Mouse (Mus musculus) midbrain, embryonic 11.5 days (tissue): Measurements from ENCODE around the gene Kpna6. TPM values are rescaled to one million over a fixed set of nuclear protein-coding genes. Genes with fewer than 3 reads are reported as not detected.
A peak's percentile ranks its signal among the peaks of the same experiment; 100 is the strongest.

ENCODE experiments used
- ATAC-seq: fragments of 200-750 bp; cut with Nextera tagmentation; 2 replicates; pipeline ENCODE4 v1.8.0; 2017; ENCODE audit warnings: moderate TSS enrichment, moderate library complexity; ENCODE audit not compliant: low FRiP score
- DNase-seq: peaks from one replicate; pipeline ENCODE4 v3.0.0; 2015; ENCODE audit warnings: low spot score; ENCODE audit errors: missing footprints
- H3K27ac ChIP-seq: fragments of 300-500 bp; sonication (generic); 2 replicates; pipeline ENCODE4 v1.5.1; 2014; ENCODE audit warnings: low read depth, low read length
- H3K27me3 ChIP-seq: fragments of 300-500 bp; sonication (generic); 2 replicates; pipeline ENCODE4 v1.6.1; 2014; ENCODE audit warnings: mild to moderate bottlenecking, low read length, moderate library complexity, mixed read lengths; ENCODE audit not compliant: control insufficient read depth, insufficient read depth
- H3K36me3 ChIP-seq: fragments of 300-500 bp; sonication (generic); 2 replicates; pipeline ENCODE4 v1.6.1; 2014; ENCODE audit warnings: mild to moderate bottlenecking, low read length, moderate library complexity, mixed read lengths; ENCODE audit not compliant: control insufficient read depth, insufficient read depth
- H3K4me1 ChIP-seq: fragments of 300-500 bp; sonication (generic); 2 replicates; pipeline ENCODE4 v1.6.1; 2014; ENCODE audit warnings: low read length; ENCODE audit not compliant: control insufficient read depth, insufficient read depth
- H3K4me2 ChIP-seq: fragments of 300-500 bp; sonication (generic); 2 replicates; pipeline ENCODE4 v1.6.1; 2014; ENCODE audit warnings: mild to moderate bottlenecking, moderate library complexity
- H3K4me3 ChIP-seq: fragments of 300-500 bp; sonication (generic); 2 replicates; pipeline ENCODE4 v1.5.1; 2014; ENCODE audit warnings: low read depth, low read length
- H3K9ac ChIP-seq: fragments of 300-500 bp; sonication (generic); 2 replicates; pipeline ENCODE4 v1.6.1; 2014; ENCODE audit warnings: low read length
- H3K9me3 ChIP-seq: fragments of 300-500 bp; sonication (generic); 2 replicates; pipeline ENCODE4 v1.6.1; 2016; ENCODE audit warnings: low read length; ENCODE audit not compliant: control insufficient read depth
- WGBS: fragments of 180-500 bp; shearing (Covaris S2); extraction: QIAGEN DNeasy Blood & Tissue Kit; methylation state at CpG from one replicate; pipeline ENCODE4 v1.1.7; 2014; 5-methylcytosine and 5-hydroxymethylcytosine counted together
- polyA plus RNA-seq: library from polyadenylated mRNA; unstranded; fragments of >200 nt; fragmentation: Nextera tagmentation; extraction: Ambion mirVana; gene quantifications from 2 replicates; pipeline ENCODE4 v1.2.1, GENCODE M21; 2014

Gene Kpna6
- polyA plus RNA-seq, 1 experiment from 2014 or later, result 14.9 TPM

GRCm38 (mm10) chr4:129662255-129662813 lies 10.2 kb downstream of the Kpna6 start:
- H3K27me3 ChIP-seq, result no peaks in the 10 kb centered on the region
- peaks cover 9% of the 10 kb centered on the region; the same call in 1 of the 2 replicates for H3K36me3 ChIP-seq
- DNase-seq (no peak), ATAC-seq (no peak)
- no peak overlapping the region for H3K9ac ChIP-seq
- H3K4me3 ChIP-seq, result no peak overlapping the region
- H3K4me1 ChIP-seq, result no peaks in the 10 kb centered on the region
- WGBS, result 88% methylated on average over 3 of the region's 3 CpGs
- H3K27ac ChIP-seq, result no peak overlapping the region
- no peak overlapping the region for H3K4me2 ChIP-seq
- no peaks in the 10 kb centered on the region for H3K9me3 ChIP-seq

DNA sequence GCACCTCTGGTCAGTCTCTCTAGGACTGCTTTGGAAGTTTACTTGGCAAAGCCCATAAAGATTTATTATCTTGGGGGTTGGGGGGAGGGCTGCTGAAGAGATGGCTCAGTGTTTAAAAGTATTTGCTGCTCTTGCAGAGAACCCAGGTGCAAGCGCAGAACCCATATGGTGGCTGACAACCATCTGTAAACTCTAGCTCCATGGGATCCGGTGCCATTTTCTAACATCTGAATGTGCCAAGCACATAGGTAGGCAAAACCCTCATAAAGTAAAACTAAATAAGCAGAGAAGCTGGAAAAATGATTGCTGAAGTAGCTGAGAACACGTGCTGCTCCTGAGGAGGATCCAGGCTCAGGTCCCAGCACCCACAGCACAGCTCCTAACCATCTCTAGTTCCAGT lies 11.0 kb downstream of the Kpna6 start:
- Histone ChIP-seq H3K27ac (no peak overlapping the region), H3K4me2 (no peak overlapping the region), H3K9ac (no peak overlapping the region), H3K36me3 (peaks cover 9% of the 10 kb centered on the region; the same call in 1 of the 2 replicates), H3K9me3 (no peaks in the 10 kb centered on the region), H3K27me3 (no peaks in the 10 kb centered on the region), H3K4me3 (no peak overlapping the region), H3K4me1 (no peaks in the 10 kb centered on the region)
- no peak for ATAC-seq
- WGBS, result 96% methylated on average over 3 of the region's 3 CpGs
- no peak for DNase-seq

- Histone ChIP-seq H3K4me2 (no peak overlapping the region), H3K4me3 (no peak overlapping the region), H3K9ac (no peak overlapping the region), H3K9me3 (no peaks in the 10 kb centered on the region), H3K27me3 (no peaks in the 10 kb centered on the region), H3K36me3 (peaks cover 29% of the 10 kb centered on the region), H3K4me1 (no peaks in the 10 kb centered on the region), H3K27ac (no peak overlapping the region)
- WGBS, result 90% methylated on average over 14 of the region's 14 CpGs
- DNase-seq, result no peak
- ATAC-seq, result no peak
Measured at GRCm38 (mm10) chr4:129654770-129655169, 17.8 kb downstream of the Kpna6 start.

DNA sequence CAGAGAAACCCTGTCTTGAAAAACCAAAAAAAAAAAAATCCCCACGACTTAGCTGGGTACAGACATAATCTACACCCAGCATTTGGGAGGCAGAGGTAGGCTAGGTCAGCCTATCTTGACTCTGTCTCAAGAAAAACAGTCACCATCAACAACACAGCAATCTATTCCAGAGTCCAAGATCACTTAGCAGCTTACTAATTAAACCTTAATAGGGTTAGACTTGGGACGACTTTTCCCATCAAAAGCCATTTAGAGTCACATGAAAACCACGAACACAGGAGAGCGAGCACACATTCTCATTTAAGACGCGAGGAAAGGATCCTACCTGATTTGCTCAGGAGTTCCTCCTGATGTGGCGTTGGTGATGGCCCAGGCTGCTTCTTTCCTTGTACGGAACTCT lies 22.2 kb downstream of the Kpna6 start:
- Histone ChIP-seq H3K9ac (no peak overlapping the region), H3K27me3 (no peaks in the 10 kb centered on the region), H3K4me2 (no peak overlapping the region), H3K36me3 (peaks cover 41% of the 10 kb centered on the region), H3K9me3 (no peaks in the 10 kb centered on the region), H3K27ac (no peak overlapping the region), H3K4me1 (no peaks in the 10 kb centered on the region), H3K4me3 (no peak overlapping the region)
- ATAC-seq (no peak), DNase-seq (no peak)
- 98% methylated on average over 8 of the region's 8 CpGs for whole genome bisulfite sequencing

- no peaks in the 10 kb centered on the region for H3K9me3 ChIP-seq
- H3K27ac ChIP-seq, result no peak overlapping the region
- 79% methylated on average over 1 of the region's 1 CpGs for WGBS
- ATAC-seq (no peak), DNase-seq (no peak)
- peaks cover 38% of the 10 kb centered on the region for H3K36me3 ChIP-seq
- no peak overlapping the region for H3K4me2 ChIP-seq
- H3K27me3 ChIP-seq, result no peaks in the 10 kb centered on the region
- no peak overlapping the region for H3K9ac ChIP-seq
- no peaks in the 10 kb centered on the region for H3K4me1 ChIP-seq
- H3K4me3 ChIP-seq, result no peak overlapping the region
Measured at GRCm38 (mm10) chr4:129648656-129649055, 23.9 kb downstream of the Kpna6 start.

- WGBS, result 87% methylated on average over 6 of the region's 6 CpGs
- ATAC-seq, result no peak
- H3K9ac ChIP-seq, result no peak overlapping the region; the same call in 1 of the 2 replicates
Measured at GRCm38 (mm10) chr4:129645204-129645603, 27.4 kb downstream of the Kpna6 start.

GRCm38 (mm10) chr4:129641756-129642155 lies 30.8 kb downstream of the Kpna6 start:
- ATAC-seq, result no peak
- no peak overlapping the region for H3K4me3 ChIP-seq
- no peak overlapping the region for H3K27ac ChIP-seq
- H3K9ac ChIP-seq, result no peak overlapping the region
- peaks cover 12% of the 10 kb centered on the region for H3K4me1 ChIP-seq
- no peak for DNase-seq
- peaks cover 12% of the 10 kb centered on the region for H3K36me3 ChIP-seq
- no peak overlapping the region for H3K4me2 ChIP-seq
- no peaks in the 10 kb centered on the region for H3K9me3 ChIP-seq
- 54% methylated on average over 5 of the region's 5 CpGs for WGBS
- H3K27me3 ChIP-seq, result no peaks in the 10 kb centered on the region

More at GRCm38 (mm10) chr4:129645204-129645603, 27.4 kb downstream of the Kpna6 start:
- Histone ChIP-seq H3K27ac (no peak overlapping the region), H3K27me3 (no peaks in the 10 kb centered on the region), H3K36me3 (peaks cover 19% of the 10 kb centered on the region), H3K9me3 (no peaks in the 10 kb centered on the region), H3K4me3 (no peak overlapping the region), H3K4me2 (no peak overlapping the region), H3K4me1 (no peaks in the 10 kb centered on the region)
- peak; percentile 39 for DNase-seq

- Histone ChIP-seq H3K4me3 (peak within 1 kb of the TSS; percentile 66), H3K9ac (peak within 1 kb of the TSS; percentile 90), H3K4me1 (peaks cover 12% of the 10 kb centered on the region), H3K9me3 (no peaks in the 10 kb centered on the region), H3K27me3 (no peaks in the 10 kb centered on the region), H3K36me3 (peaks cover 20% of the 10 kb centered on the region), H3K4me2 (peak within 1 kb of the TSS; percentile 99), H3K27ac (peak within 1 kb of the TSS; percentile 83)
- WGBS, result under 1% methylated on average over 59 of the region's 60 CpGs
- ATAC-seq (peak; percentile 97), DNase-seq (peak; percentile 99)
Measured at GRCm38 (mm10) chr4:129640638-129641467, 31.7 kb downstream of the Kpna6 start, which contains the start of gene Txlna. TSS of gene Txlna (minus strand) at chr4:129641065.

- Histone ChIP-seq H3K36me3 (peaks cover 22% of the 10 kb centered on the region), H3K27me3 (no peaks in the 10 kb centered on the region), H3K27ac (peak overlapping the region; percentile 83), H3K4me1 (peaks cover 12% of the 10 kb centered on the region), H3K9ac (peak overlapping the region; percentile 90), H3K9me3 (no peaks in the 10 kb centered on the region), H3K4me2 (peak overlapping the region; percentile 99), H3K4me3 (peak overlapping the region; percentile 66)
- 10% methylated on average over 17 of the region's 17 CpGs for WGBS
- peak; percentile 88 for DNase-seq
- ATAC-seq, result no peak
Measured at GRCm38 (mm10) chr4:129640101-129640637, 32.4 kb downstream of the Kpna6 start.
